Mouse (Mus musculus) right cerebral cortex, postnatal 10 days (tissue): ENCODE measurements around the gene Ppp2r3a.

ENCODE experiments used
- DNase-seq, 2 experiments: peaks; one replicate each; pipeline ENCODE4 v3.0.0; 2021; ENCODE audit warnings: low spot score in 2 of 2

Gene Ppp2r3a

DNA sequence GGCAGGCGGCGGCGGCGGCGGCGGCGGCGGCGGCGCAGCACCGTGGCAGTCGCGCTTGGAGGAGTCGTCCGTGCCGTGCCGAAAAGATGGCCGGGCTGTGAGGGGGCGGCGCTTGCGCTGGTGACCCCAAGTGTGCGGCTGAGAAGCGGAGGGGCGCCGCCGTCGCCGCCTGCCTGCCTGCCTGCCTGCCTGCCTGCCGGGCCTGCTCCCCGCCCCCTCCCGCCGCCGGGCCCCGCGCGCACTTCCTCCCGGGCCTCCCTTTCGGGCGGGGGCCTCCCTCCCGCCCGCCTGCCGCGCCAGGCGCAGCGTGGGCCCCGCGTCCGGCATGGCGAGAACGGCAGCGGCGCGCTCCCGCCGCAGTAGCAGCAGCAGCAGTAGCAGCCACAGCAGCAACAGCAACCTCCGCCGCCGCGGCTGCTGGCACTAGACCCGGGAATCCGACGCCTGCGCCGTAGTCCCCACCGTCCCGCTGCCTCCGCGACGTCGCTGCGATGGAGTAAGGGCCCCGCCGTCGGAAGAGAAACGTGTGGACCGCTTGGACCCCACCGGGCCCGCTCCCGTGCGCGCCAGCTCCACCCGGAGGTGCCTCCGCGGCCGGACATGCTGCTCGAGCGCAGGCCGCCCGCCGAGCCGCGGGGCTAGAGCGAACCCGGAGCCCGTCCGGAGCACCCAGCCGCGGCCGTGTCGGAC, 177.1 kb downstream of the Ppp2r3a start:
- peak; percentile 87 to 88 for DNase-seq

GRCm38 (mm10) chr9:101073987-101074331, 177.6 kb downstream of the Ppp2r3a start, which contains the start of gene Msl2:
Gene Msl2 (plus strand): TSS chr9:101074101.
- no peak for DNase-seq

DNA sequence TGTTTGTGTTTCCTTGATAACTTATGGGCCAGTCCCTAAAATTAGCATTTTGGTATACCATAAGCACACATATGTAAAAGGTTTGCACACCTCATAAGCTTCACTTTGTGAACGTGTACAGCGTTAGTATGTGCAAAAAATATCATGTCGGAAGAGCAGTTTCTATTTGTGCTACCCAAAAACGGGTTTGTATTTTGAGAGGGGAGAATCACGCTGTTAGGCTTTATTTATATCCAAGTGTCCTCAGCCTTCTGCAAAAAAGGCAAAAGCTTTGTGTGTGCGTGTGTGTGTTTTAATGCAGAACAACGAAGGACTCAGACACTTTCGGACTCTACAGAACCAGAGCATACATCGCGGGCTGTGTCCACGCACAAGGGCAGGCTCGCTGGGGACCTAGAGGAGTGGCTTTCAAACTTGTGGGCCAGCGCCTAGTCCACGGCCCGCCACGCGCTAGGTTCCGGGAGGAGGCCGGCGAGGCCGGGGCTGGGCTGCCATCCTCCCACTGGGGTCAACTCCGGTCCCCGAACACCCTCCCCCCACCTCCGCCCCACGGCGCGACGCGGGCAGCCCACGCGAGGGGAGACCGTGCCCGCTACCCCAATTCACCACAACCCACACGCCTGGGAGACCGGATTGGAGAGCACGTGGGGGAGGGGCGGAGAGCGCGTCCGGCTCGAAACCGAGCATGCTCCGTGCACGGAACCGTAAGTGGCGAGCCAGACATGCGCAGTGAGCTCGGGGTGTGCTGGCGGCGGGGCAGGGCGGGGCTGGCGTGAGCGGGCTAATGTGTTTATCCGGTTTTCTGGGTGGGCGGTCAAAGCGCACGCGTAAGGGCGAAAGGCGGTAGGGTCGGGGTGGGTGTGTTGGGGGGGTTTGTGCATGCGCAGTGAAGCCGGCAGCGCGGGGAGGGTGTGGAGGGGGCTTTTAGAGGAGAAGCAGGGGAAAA, 178.3 kb downstream of the Ppp2r3a start:
- DNase-seq: peak; percentile 99 to 100

- no peak for DNase-seq
Observed at GRCm38 (mm10) chr9:101072506-101072905, 179.1 kb downstream of the Ppp2r3a start.

- DNase-seq: no peak
Observed at GRCm38 (mm10) chr9:101069781-101070180, 181.8 kb downstream of the Ppp2r3a start.

DNA sequence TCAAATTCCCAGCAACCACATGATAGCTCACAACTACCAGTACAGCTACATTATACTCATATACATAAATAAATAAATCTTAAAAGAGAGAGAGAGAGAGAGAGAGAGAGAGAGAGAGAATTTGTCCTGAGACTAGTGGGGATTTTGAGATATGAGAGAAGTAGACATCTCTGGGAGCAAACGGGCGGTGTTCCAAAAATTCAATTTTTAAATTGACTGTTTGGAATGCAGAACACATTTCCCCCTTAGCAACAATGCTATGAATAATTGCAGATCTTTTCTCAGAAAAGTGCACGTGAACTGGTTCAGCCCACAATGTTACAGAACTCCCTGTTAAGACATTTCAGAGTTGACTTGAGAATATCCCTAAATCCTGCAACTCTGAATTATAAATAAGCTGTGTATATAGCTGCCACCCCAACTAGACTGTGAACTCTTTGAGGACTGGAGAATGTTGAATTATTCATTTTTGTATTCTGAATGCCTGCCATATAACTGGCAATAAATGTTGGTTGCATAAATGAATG, 186.5 kb downstream of the Ppp2r3a start:
- DNase-seq: peak in 1 of 2 experiments; percentile 53

- DNase-seq: no peak
Observed at GRCm38 (mm10) chr9:101062253-101062780, 189.3 kb downstream of the Ppp2r3a start.

DNA sequence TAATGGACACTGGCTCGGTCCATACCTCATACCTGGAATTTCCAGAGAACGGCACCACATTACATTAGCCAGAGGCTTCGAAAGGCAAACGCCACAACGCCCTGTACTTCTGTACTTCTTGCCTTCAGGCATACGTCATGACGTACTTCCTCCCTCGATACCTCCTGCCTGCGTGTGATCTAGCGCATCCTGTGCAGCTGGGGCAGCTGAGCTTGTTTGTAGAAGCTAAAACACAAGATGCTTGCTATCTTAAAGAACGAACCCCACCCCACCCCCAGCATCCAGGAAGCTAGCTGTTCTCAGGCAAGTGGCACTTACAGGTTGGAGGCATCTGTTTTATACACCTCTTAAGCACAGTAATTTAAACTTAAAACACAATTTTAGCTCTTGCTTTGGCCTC, 190.6 kb downstream of the Ppp2r3a start:
- no peak for DNase-seq

- no peak for DNase-seq
Observed at GRCm38 (mm10) chr9:101057156-101057555, 194.4 kb downstream of the Ppp2r3a start.
